Mouse (Mus musculus): ENCODE results near the gene Cdc42ep2.
A peak's percentile ranks its signal among the peaks of the same experiment; 100 is the strongest.

Cdc42ep2 gene

GRCm38 (mm10) chr19:5924713-5925093 is at the start of gene Cdc42ep2:
Gene Cdc42ep2 (minus strand): TSS chr19:5924816.
- peak; percentile 96 for DNase-seq (ENCODE audit: low read depth, low spot score)

GRCm38 (mm10) chr19:5967664-5968063 is 43.0 kb upstream of the Cdc42ep2 start:
- DNase-seq (ENCODE audit: low read depth, low spot score), result no peak

- no peak for DNase-seq (ENCODE audit: low read depth, low spot score)
Measured at GRCm38 (mm10) chr19:5966786-5967185, 42.2 kb upstream of the Cdc42ep2 start.

GRCm38 (mm10) chr19:5965910-5966309 is 41.3 kb upstream of the Cdc42ep2 start:
- DNase-seq (ENCODE audit: low read depth, low spot score), result no peak

GRCm38 (mm10) chr19:5965280-5965679 is 40.7 kb upstream of the Cdc42ep2 start:
- peak; percentile 71 for DNase-seq (ENCODE audit: low read depth, low spot score)

- no peak for DNase-seq (ENCODE audit: low read depth, low spot score)
Measured at GRCm38 (mm10) chr19:5964804-5965203, 40.2 kb upstream of the Cdc42ep2 start.

- peak; percentile 69 for DNase-seq (ENCODE audit: low read depth, low spot score)
Measured at GRCm38 (mm10) chr19:5963883-5964562, 39.4 kb upstream of the Cdc42ep2 start, which contains the start of gene Pola2. Gene Pola2 (minus strand): TSS chr19:5964202.

GRCm38 (mm10) chr19:5962651-5963050 is 38.0 kb upstream of the Cdc42ep2 start:
- no peak for DNase-seq (ENCODE audit: low read depth, low spot score)

GRCm38 (mm10) chr19:5957371-5957770 is 32.8 kb upstream of the Cdc42ep2 start:
- no peak for DNase-seq (ENCODE audit: low read depth, low spot score)

GRCm38 (mm10) chr19:5956685-5957084 is 32.1 kb upstream of the Cdc42ep2 start:
- peak; percentile 86 for DNase-seq (ENCODE audit: low read depth, low spot score)

GRCm38 (mm10) chr19:5955704-5956670 is 31.4 kb upstream of the Cdc42ep2 start:
- peak; percentile 58 for DNase-seq (ENCODE audit: low read depth, low spot score)

- DNase-seq (ENCODE audit: low read depth, low spot score), result no peak
Measured at GRCm38 (mm10) chr19:5954936-5955335, 30.3 kb upstream of the Cdc42ep2 start.

- no peak for DNase-seq (ENCODE audit: low read depth, low spot score)
Measured at GRCm38 (mm10) chr19:5954031-5954710, 29.6 kb upstream of the Cdc42ep2 start.

GRCm38 (mm10) chr19:5953201-5953770 is 28.7 kb upstream of the Cdc42ep2 start:
- DNase-seq (ENCODE audit: low read depth, low spot score), result no peak

GRCm38 (mm10) chr19:5952071-5952691 is 27.6 kb upstream of the Cdc42ep2 start:
- DNase-seq (ENCODE audit: low read depth, low spot score), result peak; percentile 67

- no peak for DNase-seq (ENCODE audit: low read depth, low spot score)
Measured at GRCm38 (mm10) chr19:5951631-5952030, 27.0 kb upstream of the Cdc42ep2 start.

- no peak for DNase-seq (ENCODE audit: low read depth, low spot score)
Measured at GRCm38 (mm10) chr19:5950218-5950617, 25.6 kb upstream of the Cdc42ep2 start.

- no peak for DNase-seq (ENCODE audit: low read depth, low spot score)
Measured at GRCm38 (mm10) chr19:5945891-5946290, 21.3 kb upstream of the Cdc42ep2 start.

GRCm38 (mm10) chr19:5945027-5945426 is 20.4 kb upstream of the Cdc42ep2 start:
- DNase-seq (ENCODE audit: low read depth, low spot score), result no peak

- DNase-seq (ENCODE audit: low read depth, low spot score), result no peak
Measured at GRCm38 (mm10) chr19:5944145-5944544, 19.5 kb upstream of the Cdc42ep2 start.

- DNase-seq (ENCODE audit: low read depth, low spot score), result no peak
Measured at GRCm38 (mm10) chr19:5943404-5943803, 18.8 kb upstream of the Cdc42ep2 start.
